Mouse (Mus musculus) midbrain, embryonic 13.5 days (tissue): ENCODE measurements around the gene Ttc39d. TPM values are rescaled to one million over a fixed set of nuclear protein-coding genes. Genes with fewer than 3 reads are reported as not detected.
A peak's percentile ranks its signal among the peaks of the same experiment; 100 is the strongest.
"Not testable (repeated sequence)": the region's sequence is repeated elsewhere in the genome, so short reads cannot be mapped to it uniquely, and the experiment has no call there.

ENCODE experiments used
- ATAC-seq: fragments of 200-750 bp; cut with Nextera tagmentation; 2 replicates; pipeline ENCODE4 v1.8.0; 2017; ENCODE audit warnings: mild to moderate bottlenecking, moderate TSS enrichment, moderate library complexity
- H3K27ac ChIP-seq: fragments of 300-500 bp; sonication (generic); 2 replicates; pipeline ENCODE4 v1.5.1; 2015; ENCODE audit warnings: inconsistent platforms, mild to moderate bottlenecking, moderate library complexity
- H3K27me3 ChIP-seq: fragments of 300-500 bp; sonication (generic); 2 replicates; pipeline ENCODE4 v1.6.1; 2015; ENCODE audit warnings: mild to moderate bottlenecking, inconsistent platforms
- H3K36me3 ChIP-seq: fragments of 300-500 bp; sonication (generic); 2 replicates; pipeline ENCODE4 v1.6.1; 2015; ENCODE audit warnings: mild to moderate bottlenecking, inconsistent platforms
- H3K4me1 ChIP-seq: fragments of 300-500 bp; sonication (generic); replicated peaks from 2 replicates; pipeline ENCODE4 v1.6.1; 2015; ENCODE audit warnings: inconsistent platforms
- H3K4me2 ChIP-seq: fragments of 300-500 bp; sonication (generic); replicated peaks from 2 replicates; pipeline ENCODE4 v1.6.1; 2015; ENCODE audit warnings: moderate library complexity, mild to moderate bottlenecking, inconsistent platforms
- H3K4me3 ChIP-seq: fragments of 300-500 bp; sonication (generic); replicated peaks from 2 replicates; pipeline ENCODE4 v1.5.1; 2015; ENCODE audit warnings: mild to moderate bottlenecking, inconsistent platforms
- H3K9ac ChIP-seq: fragments of 300-500 bp; sonication (generic); replicated peaks from 2 replicates; pipeline ENCODE4 v1.6.1; 2015; ENCODE audit warnings: mild to moderate bottlenecking, inconsistent platforms
- H3K9me3 ChIP-seq: fragments of 300-500 bp; sonication (generic); 2 replicates; pipeline ENCODE4 v1.6.1; 2016; ENCODE audit warnings: mild to moderate bottlenecking, inconsistent platforms
- WGBS: fragments of 180-500 bp; shearing (Covaris S2); methylation state at CpG from one replicate; pipeline ENCODE4 v1.1.7; 2015; 5-methylcytosine and 5-hydroxymethylcytosine counted together
- polyA plus RNA-seq: library from polyadenylated mRNA; unstranded; fragments of >200 nt; fragmentation: Nextera tagmentation; extraction: Ambion mirVana; gene quantifications from 2 replicates; pipeline ENCODE4 v1.2.1, GENCODE M21; 2015

Gene Ttc39d
- polyA plus RNA-seq, 1 experiment from 2014 or later, result 0.07 TPM

DNA sequence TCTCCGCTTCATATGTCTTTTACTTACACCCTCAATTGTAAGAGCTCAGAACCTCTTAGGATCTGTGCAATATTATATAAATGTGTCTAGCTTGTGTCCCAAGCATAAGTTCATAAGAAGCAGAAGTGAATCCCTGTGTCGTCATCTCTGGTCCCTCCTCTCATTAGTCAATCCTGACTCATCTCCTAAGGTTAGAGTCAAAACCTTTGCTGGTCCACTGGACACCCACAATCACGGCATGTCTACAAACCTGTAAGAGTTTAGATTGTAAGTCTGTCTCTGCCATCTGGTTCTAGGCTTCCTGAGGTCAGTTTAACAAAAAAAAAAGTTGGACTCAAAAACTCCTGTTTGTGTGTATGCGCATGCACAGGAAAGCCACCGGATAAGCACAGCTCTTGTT lies 34.5 kb upstream of the Ttc39d start:
- Histone ChIP-seq H3K9me3 (no peaks in the 10 kb centered on the region), H3K36me3 (no peaks in the 10 kb centered on the region), H3K27ac (no peak overlapping the region), H3K9ac (no peak overlapping the region), H3K4me2 (no peak overlapping the region), H3K4me3 (no peak overlapping the region), H3K4me1 (peaks cover 19% of the 10 kb centered on the region), H3K27me3 (no peaks in the 10 kb centered on the region)
- no peak for ATAC-seq
- WGBS, result 91% methylated on average over 5 of the region's 5 CpGs

DNA sequence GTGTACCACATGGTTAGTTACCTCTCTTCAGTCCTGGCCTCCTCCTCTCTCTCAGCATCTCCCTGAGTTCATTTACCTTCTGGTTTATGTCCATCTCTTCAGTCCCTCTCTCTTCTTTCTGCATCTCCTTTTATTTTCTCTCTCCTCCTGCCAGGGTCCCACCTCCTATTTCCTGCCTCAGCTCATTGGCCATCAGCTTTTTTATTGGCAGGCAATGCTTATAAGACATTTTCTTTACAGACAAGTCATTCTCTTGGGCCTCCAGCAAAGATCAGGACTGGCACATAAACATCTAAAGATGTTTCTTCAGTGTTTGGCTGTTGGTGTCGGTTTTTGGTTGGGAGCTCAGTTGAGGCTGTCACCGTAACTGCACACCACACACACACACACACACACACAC lies 33.6 kb upstream of the Ttc39d start:
- Histone ChIP-seq H3K4me1 (peaks cover 10% of the 10 kb centered on the region), H3K9ac (no peak overlapping the region), H3K27me3 (no peaks in the 10 kb centered on the region), H3K4me3 (no peak overlapping the region), H3K36me3 (no peaks in the 10 kb centered on the region), H3K9me3 (no peaks in the 10 kb centered on the region), H3K27ac (no peak overlapping the region), H3K4me2 (no peak overlapping the region)
- 91% methylated on average over 2 of the region's 2 CpGs for WGBS
- ATAC-seq, result no peak

DNA sequence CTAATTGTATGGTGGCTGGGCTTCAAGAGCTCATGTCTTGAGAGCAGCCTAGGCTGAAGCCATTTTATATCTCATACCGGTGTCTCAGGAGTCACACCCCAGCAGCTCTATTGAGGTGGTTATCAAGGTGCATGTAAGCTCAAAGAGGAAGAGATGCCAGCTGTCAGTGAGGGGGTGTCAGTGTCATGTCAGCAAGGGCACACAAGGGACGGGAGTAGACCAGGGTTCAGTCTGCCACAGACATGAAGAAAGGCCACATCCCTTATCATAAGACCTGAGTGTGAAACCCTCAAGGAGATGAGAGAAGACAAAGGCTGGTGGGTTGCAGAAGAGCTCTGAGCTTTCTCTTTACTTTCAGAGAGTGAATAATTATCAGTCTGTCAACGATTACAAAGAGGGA lies 33.1 kb upstream of the Ttc39d start:
- ATAC-seq, result no peak
- peaks cover 5% of the 10 kb centered on the region for H3K4me1 ChIP-seq
- no peak overlapping the region for H3K4me2 ChIP-seq
- no peak overlapping the region for H3K4me3 ChIP-seq
- 88% methylated on average over 3 of the region's 3 CpGs for WGBS
- no peak overlapping the region for H3K27ac ChIP-seq
- H3K27me3 ChIP-seq, result no peaks in the 10 kb centered on the region
- H3K9me3 ChIP-seq, result no peaks in the 10 kb centered on the region
- no peaks in the 10 kb centered on the region for H3K36me3 ChIP-seq
- H3K9ac ChIP-seq, result no peak overlapping the region

DNA sequence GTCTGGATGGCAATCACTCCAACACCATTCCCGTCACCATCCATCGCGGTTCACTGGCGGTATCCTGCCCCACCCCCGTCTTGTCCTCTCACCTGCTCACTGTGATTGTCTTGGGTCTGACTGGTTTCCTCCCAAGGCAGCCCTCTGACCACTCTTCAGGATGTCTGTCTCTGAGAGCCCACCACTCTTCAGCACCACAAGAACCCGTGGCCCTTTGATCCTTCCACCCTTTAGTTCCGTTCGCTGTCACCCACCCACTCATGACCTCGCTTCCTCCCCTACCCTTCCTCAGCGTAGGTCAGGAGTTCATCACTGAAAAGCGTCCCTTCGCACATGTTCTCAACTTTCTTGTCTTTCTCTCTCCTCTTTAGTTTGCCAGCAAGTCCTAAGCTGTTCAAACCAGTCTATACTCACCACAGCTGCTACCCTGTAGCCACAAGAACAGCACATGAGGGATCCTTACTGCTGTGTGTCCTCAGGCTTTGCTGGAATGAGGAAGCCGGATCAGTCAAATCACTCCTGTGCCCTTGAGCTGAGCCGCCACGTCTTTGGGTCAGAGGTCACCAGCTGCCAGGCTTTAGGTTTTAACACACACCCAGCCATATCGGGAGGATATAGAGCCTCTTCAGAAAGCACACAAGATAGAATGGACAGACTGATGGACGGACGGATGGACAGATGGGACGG lies 32.4 kb upstream of the Ttc39d start:
- Histone ChIP-seq H3K4me3 (no peak overlapping the region), H3K27me3 (no peaks in the 10 kb centered on the region), H3K27ac (no peak overlapping the region), H3K9me3 (no peaks in the 10 kb centered on the region), H3K9ac (no peak overlapping the region), H3K4me2 (no peak overlapping the region), H3K36me3 (no peaks in the 10 kb centered on the region), H3K4me1 (0 out of 2 replicates have a peak, but pooled peaks cover 4% of the 10 kb centered on the region)
- WGBS, result 81% methylated on average over 19 of the region's 19 CpGs
- ATAC-seq, result no peak

DNA sequence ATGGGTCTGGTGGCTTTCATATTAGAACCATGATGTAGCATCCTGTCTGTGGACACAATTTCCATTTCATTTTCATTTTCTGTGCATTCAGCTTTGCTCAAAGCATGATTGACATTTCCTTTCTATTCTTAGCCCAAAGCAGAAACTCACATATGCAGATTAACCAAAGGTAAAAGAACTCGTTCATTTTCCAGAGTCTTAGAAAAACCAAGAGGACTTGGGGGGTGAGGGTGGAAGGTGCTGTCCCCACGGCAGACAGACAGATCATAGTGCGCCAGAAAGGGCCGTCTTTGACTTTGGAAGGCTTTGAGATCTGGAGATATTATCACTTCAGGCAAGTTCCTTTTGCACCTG lies 31.9 kb upstream of the Ttc39d start:
- Histone ChIP-seq H3K36me3 (no peaks in the 10 kb centered on the region), H3K27me3 (no peaks in the 10 kb centered on the region), H3K9ac (no peak overlapping the region), H3K4me1 (0 out of 2 replicates have a peak, but pooled peaks cover 4% of the 10 kb centered on the region), H3K9me3 (no peaks in the 10 kb centered on the region), H3K4me3 (no peak overlapping the region), H3K4me2 (no peak overlapping the region), H3K27ac (no peak overlapping the region)
- 70% methylated on average over 4 of the region's 4 CpGs for WGBS
- ATAC-seq, result no peak

DNA sequence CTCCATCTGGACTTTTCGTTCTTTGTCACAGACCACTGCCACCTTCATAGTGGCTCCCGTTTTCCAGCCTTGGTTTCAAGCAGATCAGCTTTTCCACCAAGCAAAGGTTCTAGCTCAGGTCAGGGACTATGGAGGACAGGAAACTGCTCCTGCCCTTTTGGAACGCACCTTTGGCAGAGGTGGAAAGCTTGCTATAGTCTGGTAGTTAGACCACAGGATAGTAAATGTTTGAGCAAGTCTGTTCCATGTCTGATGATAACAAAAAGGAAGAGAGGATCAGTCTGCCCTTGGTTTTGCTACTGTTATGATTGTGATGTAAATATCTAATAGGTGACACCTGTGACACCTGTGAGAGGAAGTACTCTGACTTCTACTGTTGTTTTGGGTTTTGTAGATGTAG lies 31.3 kb upstream of the Ttc39d start:
- Histone ChIP-seq H3K27ac (no peak overlapping the region), H3K4me3 (no peak overlapping the region), H3K4me1 (0 out of 2 replicates have a peak, but pooled peaks cover 4% of the 10 kb centered on the region), H3K27me3 (no peaks in the 10 kb centered on the region), H3K9me3 (no peaks in the 10 kb centered on the region), H3K36me3 (no peaks in the 10 kb centered on the region), H3K9ac (no peak overlapping the region), H3K4me2 (no peak overlapping the region)
- ATAC-seq, result no peak
- WGBS, result 92% methylated on average over 3 of the region's 3 CpGs

DNA sequence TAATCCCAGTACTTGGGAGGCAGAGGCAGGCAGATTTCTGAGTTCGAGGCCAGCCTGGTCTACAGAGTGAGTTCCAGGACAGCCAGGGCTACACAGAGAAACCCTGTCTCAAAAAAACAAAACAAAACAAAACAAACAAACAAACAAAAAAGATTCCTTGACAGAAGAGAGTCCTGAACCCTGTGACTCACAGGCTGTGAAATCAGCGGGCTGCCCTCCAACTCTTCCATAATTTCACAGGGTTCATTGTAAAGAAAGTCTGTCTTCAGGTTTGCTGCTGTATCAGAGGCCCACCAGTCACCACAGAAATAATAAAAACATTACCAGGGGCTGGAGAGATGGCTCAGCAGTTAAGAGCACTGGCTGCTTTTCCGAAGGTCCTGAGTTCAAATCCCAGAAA lies 28.4 kb upstream of the Ttc39d start:
- H3K4me2 ChIP-seq, H3K9ac ChIP-seq, ATAC-seq, H3K36me3 ChIP-seq, H3K4me1 ChIP-seq, H3K27ac ChIP-seq, H3K9me3 ChIP-seq, H3K27me3 ChIP-seq, H3K4me3 ChIP-seq: not testable (repeated sequence)
- 92% methylated on average over 3 of the region's 3 CpGs for WGBS

DNA sequence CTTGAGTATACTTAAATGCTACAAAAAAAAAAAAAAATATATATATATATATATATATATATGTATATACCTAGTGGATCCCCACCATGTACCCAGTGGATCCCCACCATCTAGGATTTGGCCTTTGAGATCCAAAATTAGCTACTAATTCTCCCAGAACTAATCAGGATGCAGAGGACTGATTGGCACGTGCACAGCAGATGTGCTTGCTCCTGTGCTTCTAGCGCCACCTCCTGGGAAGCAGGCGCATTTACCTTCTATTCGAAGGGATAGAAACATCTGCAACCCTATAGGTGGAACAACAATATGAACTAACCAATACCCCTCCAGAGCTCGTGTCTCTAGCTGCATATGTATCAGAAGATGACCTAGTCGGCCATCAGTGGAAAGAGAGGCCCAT lies 27.3 kb upstream of the Ttc39d start:
- no peaks in the 10 kb centered on the region for H3K36me3 ChIP-seq
- H3K27ac ChIP-seq, result no peak overlapping the region
- H3K9me3 ChIP-seq, result no peaks in the 10 kb centered on the region
- under 1% methylated on average over 6 of the region's 6 CpGs for WGBS
- H3K4me3 ChIP-seq, result no peak overlapping the region
- no peaks in the 10 kb centered on the region for H3K27me3 ChIP-seq
- 0 out of 2 replicates have a peak, but pooled peaks cover 1% of the 10 kb centered on the region for H3K4me1 ChIP-seq
- no peak overlapping the region for H3K4me2 ChIP-seq
- ATAC-seq, result peak; percentile 94
- no peak overlapping the region for H3K9ac ChIP-seq

DNA sequence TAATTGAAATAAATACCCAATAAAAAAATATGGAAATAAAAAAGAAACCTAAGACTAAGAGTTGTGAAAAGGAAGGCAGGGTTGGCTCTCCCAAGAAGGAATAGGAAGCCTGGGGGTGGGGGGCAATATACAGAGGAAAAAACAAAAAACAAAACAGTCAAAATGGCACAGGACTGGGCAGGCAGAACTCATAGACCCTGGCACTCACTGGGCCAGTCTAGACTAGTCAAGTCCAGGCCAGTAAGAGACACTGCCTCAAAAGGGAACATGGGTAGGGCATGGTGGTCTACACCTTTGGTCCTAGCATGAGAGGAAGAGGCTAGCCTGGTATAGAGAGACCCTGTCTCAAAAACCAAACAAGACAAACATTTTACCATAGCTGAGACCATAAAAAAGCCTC lies 26.8 kb upstream of the Ttc39d start:
- no peak overlapping the region for H3K9ac ChIP-seq
- H3K27ac ChIP-seq, result no peak overlapping the region
- H3K27me3 ChIP-seq, result no peaks in the 10 kb centered on the region
- H3K4me1 ChIP-seq, result no peaks in the 10 kb centered on the region
- ATAC-seq, result peak; percentile 75
- H3K36me3 ChIP-seq, result no peaks in the 10 kb centered on the region
- no peaks in the 10 kb centered on the region for H3K9me3 ChIP-seq
- H3K4me2 ChIP-seq, result no peak overlapping the region
- H3K4me3 ChIP-seq, result no peak overlapping the region

DNA sequence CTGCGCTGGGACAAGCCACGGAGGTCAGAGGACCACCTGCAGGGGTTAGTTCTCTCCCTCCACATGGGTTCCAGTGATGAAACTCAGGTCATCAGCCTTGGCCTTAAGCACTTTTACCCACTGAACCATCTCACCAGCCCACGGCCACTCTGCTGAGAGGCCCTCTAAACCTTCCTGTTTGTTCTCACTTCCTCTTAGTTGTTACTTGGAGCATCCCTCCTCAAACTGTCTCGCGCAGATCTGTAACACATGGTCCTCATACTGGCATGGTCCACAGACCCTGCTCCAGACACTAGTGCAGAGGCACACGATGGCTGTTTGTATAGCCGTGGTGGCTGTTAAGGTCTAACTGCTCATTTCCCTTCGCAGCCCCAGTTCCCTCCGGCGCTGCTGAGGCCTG lies 23.6 kb upstream of the Ttc39d start:
- no peak for ATAC-seq
- H3K4me3 ChIP-seq, result no peak overlapping the region
- H3K36me3 ChIP-seq, result no peaks in the 10 kb centered on the region
- H3K4me1 ChIP-seq, result no peaks in the 10 kb centered on the region
- H3K9me3 ChIP-seq, result no peaks in the 10 kb centered on the region
- H3K27ac ChIP-seq, result no peak overlapping the region
- WGBS, result 83% methylated on average over 10 of the region's 10 CpGs
- no peak overlapping the region for H3K9ac ChIP-seq
- no peaks in the 10 kb centered on the region for H3K27me3 ChIP-seq
- no peak overlapping the region for H3K4me2 ChIP-seq

DNA sequence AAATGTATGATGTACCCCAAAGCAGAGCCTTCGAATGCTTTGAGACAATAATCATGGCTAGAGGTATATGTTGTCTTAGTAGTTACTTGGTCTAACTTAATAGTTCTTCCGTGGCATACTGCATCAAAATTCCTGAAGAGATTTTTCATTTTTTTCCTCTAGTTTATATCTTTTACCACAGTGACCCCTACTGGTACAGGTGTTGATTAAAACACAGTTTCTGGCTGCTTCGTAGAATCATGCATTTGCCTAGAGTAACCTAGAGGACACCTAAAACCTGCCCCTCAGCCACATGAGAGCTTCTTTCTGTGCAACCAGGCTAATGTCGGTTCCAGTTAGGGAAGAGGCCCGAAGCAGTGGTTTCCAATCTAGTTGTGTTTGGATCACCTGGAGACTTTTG lies 14.2 kb upstream of the Ttc39d start:
- WGBS, result 68% methylated on average over 5 of the region's 5 CpGs
- ATAC-seq, result no peak

DNA sequence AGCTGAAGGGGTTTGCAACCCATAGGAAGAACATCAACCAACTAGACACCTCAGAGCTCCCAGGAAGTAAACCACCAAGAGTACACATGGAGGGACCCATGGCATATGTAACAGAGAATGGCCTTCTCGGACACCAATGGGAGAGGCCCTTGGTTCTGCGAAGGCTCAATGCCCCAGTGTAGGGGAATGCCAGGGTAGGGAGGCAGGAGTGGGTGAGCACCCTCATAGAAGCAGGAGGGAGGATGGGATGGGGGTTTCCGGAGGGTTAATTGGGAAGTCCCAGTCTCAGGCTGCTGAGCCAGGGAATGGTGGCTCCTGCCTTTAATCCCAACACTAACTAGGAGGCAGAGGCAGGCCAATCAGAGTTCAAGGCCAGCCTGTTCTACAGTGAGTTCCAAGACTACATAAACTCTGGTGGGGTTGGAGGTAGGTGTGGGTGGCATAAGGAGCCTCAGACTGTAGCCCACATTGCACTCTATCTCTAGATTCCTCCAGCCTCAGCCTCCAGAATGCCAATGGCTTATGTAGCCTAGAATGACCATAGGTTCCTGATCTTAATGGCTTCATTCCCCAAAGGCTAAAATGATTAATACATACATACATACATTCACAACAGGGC lies 8.0 kb upstream of the Ttc39d start:
- ATAC-seq, result peak; percentile 56
- no peak overlapping the region for H3K9ac ChIP-seq
- no peak overlapping the region for H3K27ac ChIP-seq
- peaks cover 66% of the 10 kb centered on the region for H3K36me3 ChIP-seq
- H3K4me2 ChIP-seq, result no peak overlapping the region
- no peaks in the 10 kb centered on the region for H3K27me3 ChIP-seq
- H3K4me1 ChIP-seq, result peaks cover 17% of the 10 kb centered on the region
- 89% methylated on average over 3 of the region's 3 CpGs for WGBS
- H3K4me3 ChIP-seq, result no peak overlapping the region
- no peaks in the 10 kb centered on the region for H3K9me3 ChIP-seq

More for the DNA sequence above, 14.2 kb upstream of the Ttc39d start:
- Histone ChIP-seq H3K27me3 (no peaks in the 10 kb centered on the region), H3K36me3 (peaks cover 26% of the 10 kb centered on the region), H3K4me3 (no peak overlapping the region), H3K4me1 (no peaks in the 10 kb centered on the region), H3K27ac (no peak overlapping the region), H3K4me2 (no peak overlapping the region), H3K9ac (no peak overlapping the region), H3K9me3 (no peaks in the 10 kb centered on the region)

DNA sequence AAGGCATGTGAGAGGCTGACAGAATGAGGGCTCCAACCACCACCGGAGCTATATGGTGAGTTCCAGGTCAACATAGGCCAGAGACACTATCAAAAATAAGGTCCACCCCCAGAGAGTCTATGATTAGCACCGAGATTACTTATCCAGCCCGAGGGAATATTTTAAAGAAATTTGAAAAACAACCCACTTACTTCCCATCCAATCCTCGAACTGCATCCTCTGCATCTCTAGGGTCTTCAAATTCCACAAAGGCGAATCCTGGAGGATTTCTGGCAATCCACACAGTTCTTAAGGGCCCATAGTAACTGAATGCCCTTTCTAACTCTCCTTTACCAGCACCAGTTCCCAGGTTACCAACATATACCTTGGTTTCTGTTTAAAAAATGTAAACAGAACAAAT lies 1.6 kb upstream of the Ttc39d start:
- Histone ChIP-seq H3K36me3 (peaks cover 28% of the 10 kb centered on the region), H3K4me2 (peak overlapping the region; percentile 86), H3K9ac (peak overlapping the region; percentile 96), H3K27me3 (no peaks in the 10 kb centered on the region), H3K27ac (peak overlapping the region; percentile 99; the same call in 1 of the 2 replicates), H3K4me3 (peak overlapping the region; percentile 83), H3K4me1 (peaks cover 29% of the 10 kb centered on the region), H3K9me3 (no peaks in the 10 kb centered on the region)
- 40% methylated on average over 5 of the region's 5 CpGs for WGBS
- ATAC-seq, result no peak
